Comparison of ENCODE assay signal across 11 mouse cellular contexts in the genomic region with DNA sequence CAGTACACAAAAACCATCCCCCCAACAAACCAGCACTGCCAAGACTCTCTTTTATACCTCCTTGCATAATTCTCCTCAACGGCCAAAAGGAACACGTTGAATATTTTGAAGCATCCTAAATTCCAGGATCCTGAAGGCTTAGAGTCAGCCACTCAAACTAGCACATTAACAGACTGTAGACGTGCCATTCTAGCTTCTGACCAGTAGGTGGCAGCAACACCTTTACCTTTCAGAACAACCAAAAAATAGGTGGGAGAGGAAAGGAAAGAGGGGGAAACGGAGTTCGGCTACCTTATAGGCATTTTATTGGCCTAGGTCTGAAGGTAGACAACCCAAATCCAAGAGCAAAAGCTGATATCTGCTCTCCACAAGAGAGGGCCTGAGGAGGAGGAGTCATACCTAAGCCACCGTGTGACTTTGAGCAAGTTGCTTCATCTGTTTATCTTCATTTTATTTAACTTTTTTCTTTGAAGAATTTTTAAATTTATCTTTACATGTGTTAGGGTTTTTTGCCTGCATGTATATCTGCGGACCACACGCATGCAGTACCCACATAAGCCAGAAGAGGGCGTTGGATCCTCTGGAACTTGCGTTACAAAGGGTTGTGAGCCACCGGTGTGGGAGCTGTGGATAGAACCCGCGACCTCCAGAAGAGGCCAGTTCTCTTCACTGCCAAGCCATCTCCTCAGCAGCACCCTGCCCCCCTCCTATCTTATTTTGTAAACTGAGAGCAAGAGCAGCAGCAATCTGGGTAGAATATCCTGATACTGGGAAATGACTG. TPM values are rescaled to one million over a fixed set of nuclear protein-coding genes. Genes with fewer than 3 reads are reported as not detected.
DNase-seq lines count a peak whose midpoint lies in the region; ATAC-seq and TF ChIP-seq lines count a peak whose summit lies in the region.
"Had no signal": no experiment of that assay in that cellular context is flagged by ENCODE, and none has a peak within 500 bp of the region (broad histone marks: within the 10 kb centered on the region; RNA-seq: fewer than 3 reads in every experiment).

No protein-coding gene starts in this region.

- no peak overlapping the region for H3K4me3 ChIP-seq in intestine, postnatal 0 days (ENCODE audit: low read depth, low read length)
- no peak overlapping the region for H3K4me3 ChIP-seq in intestine, embryonic 15.5 days (replicated peaks)
- no peak overlapping the region for H3K4me3 ChIP-seq in E14TG2a.4 (replicated peaks; ENCODE audit: low read length)
- no peak overlapping the region for H3K4me3 ChIP-seq in limb, embryonic 14.5 days (replicated peaks; ENCODE audit: low read length)
- H3K4me3 ChIP-seq: embryonic facial prominence, embryonic 13.5 days; limb, embryonic 13.5 days had no signal

- intact Hi-C loops in heart, postnatal 36 days (cut with DNase I) = loop anchor here (2.0 kb wide), 2 partner anchors 39 to 149 kb away; no protein-coding TSS in a partner anchor

- H3K9me3 ChIP-seq in intestine, postnatal 0 days (ENCODE audit: control insufficient read depth) = no peaks in the 10 kb centered on the region
- no peaks in the 10 kb centered on the region for H3K9me3 ChIP-seq in intestine, embryonic 15.5 days
- no peaks in the 10 kb centered on the region for H3K9me3 ChIP-seq in E14TG2a.4 (ENCODE audit: low read length)
- H3K9me3 ChIP-seq in limb, embryonic 14.5 days (ENCODE audit: control insufficient read depth, low read length) = no peaks in the 10 kb centered on the region
- H3K9me3 ChIP-seq: embryonic facial prominence, embryonic 13.5 days; limb, embryonic 13.5 days had no signal

- no peaks in the 10 kb centered on the region; the same call in 1 of the 2 replicates for H3K4me1 ChIP-seq in intestine, postnatal 0 days (replicated peaks; ENCODE audit: control insufficient read depth, insufficient read depth, low read length)
- H3K4me1 ChIP-seq in intestine, embryonic 15.5 days (replicated peaks) = peaks cover 14% of the 10 kb centered on the region; the same call in 1 of the 2 replicates
- peaks cover 40% of the 10 kb centered on the region for H3K4me1 ChIP-seq in E14TG2a.4 (replicated peaks; ENCODE audit: low read depth, low read length)
- peaks cover 11% of the 10 kb centered on the region for H3K4me1 ChIP-seq in limb, embryonic 14.5 days (ENCODE audit: control insufficient read depth, insufficient read depth, low read length)

- ATAC-seq in intestine, postnatal 0 days = no peak
- ATAC-seq in intestine, embryonic 15.5 days = no peak
- ATAC-seq in limb, embryonic 14.5 days (ENCODE audit: low FRiP score, low read depth) = no peak

- H3K27ac ChIP-seq in intestine, postnatal 0 days (ENCODE audit: low read depth, low read length) = no peak overlapping the region
- no peak overlapping the region for H3K27ac ChIP-seq in intestine, embryonic 15.5 days
- no peak overlapping the region for H3K27ac ChIP-seq in limb, embryonic 14.5 days (replicated peaks; ENCODE audit: low read depth, low read length)
- H3K27ac ChIP-seq: embryonic facial prominence, embryonic 13.5 days; limb, embryonic 13.5 days had no signal

- 32% methylated on average over 13 of the region's 13 CpGs for WGBS in intestine, postnatal 0 days
- 33% methylated on average over 13 of the region's 13 CpGs for WGBS in intestine, embryonic 15.5 days
- 30% methylated on average over 13 of the region's 13 CpGs for WGBS in limb, embryonic 14.5 days

- 0 out of 2 replicates have a peak overlapping the region, but pooled peaks have one; percentile 21 for H3K4me2 ChIP-seq in intestine, postnatal 0 days (replicated peaks; ENCODE audit: low read depth)
- no peak overlapping the region for H3K4me2 ChIP-seq in intestine, embryonic 15.5 days (replicated peaks)
- H3K4me2 ChIP-seq in limb, embryonic 14.5 days (replicated peaks; ENCODE audit: low read depth, low read length, severe bottlenecking) = no peak overlapping the region
- H3K4me2 ChIP-seq: embryonic facial prominence, embryonic 13.5 days; limb, embryonic 13.5 days had no signal

- TF ChIP-seq POLR2A in limb, embryonic 14.5 days (IDR thresholded peaks at IDR 0.05; ENCODE audit: borderline replicate concordance, extremely low read depth, insufficient read depth, insufficient read length) = no peak

- H3K27me3 ChIP-seq in intestine, postnatal 0 days (replicated peaks; ENCODE audit: control insufficient read depth, insufficient read depth, low read length) = peaks cover 12% of the 10 kb centered on the region
- peaks cover 21% of the 10 kb centered on the region for H3K27me3 ChIP-seq in intestine, embryonic 15.5 days (replicated peaks)
- peaks cover 42% of the 10 kb centered on the region for H3K27me3 ChIP-seq in E14TG2a.4 (ENCODE audit: insufficient read depth, low read length)
- H3K27me3 ChIP-seq in limb, embryonic 14.5 days (ENCODE audit: control insufficient read depth, insufficient read depth, low read length) = peaks cover 23% of the 10 kb centered on the region

- DNase-seq in cerebellum, adult 18-20 months = peak; percentile 61 to 69
- DNase-seq in heart, postnatal 36 days = peak; percentile 46 to 56
- peak; percentile 78 for DNase-seq in limb, embryonic 14.5 days (ENCODE audit: low spot score)
- DNase-seq in retina, postnatal 7 days (ENCODE audit: low read depth, low spot score) = peak; percentile 57
- no peak for DNase-seq in ovary, postnatal 10 days (ENCODE audit: low spot score)

- peak; percentile 90 for TF ChIP-seq CTCF in intestine, postnatal 0 days (IDR thresholded peaks at IDR 0.05; ENCODE audit: low read depth)
- peak; percentile 64 for TF ChIP-seq CTCF in E14TG2a.4 (conservative IDR thresholded peaks at IDR 0.05; ENCODE audit: low read length)

- H3K9ac ChIP-seq in intestine, postnatal 0 days (ENCODE audit: low read depth, low read length) = no peak overlapping the region
- no peak overlapping the region for H3K9ac ChIP-seq in intestine, embryonic 15.5 days
- H3K9ac ChIP-seq in limb, embryonic 14.5 days (ENCODE audit: low read depth, low read length, severe bottlenecking) = no peak overlapping the region
- H3K9ac ChIP-seq: embryonic facial prominence, embryonic 13.5 days; limb, embryonic 13.5 days had no signal

- no peaks in the 10 kb centered on the region for H3K36me3 ChIP-seq in intestine, postnatal 0 days (ENCODE audit: control insufficient read depth, insufficient read depth)
- H3K36me3 ChIP-seq in intestine, embryonic 15.5 days = no peaks in the 10 kb centered on the region
- H3K36me3 ChIP-seq in E14TG2a.4 (ENCODE audit: insufficient read depth, low read length) = no peaks in the 10 kb centered on the region
- no peaks in the 10 kb centered on the region for H3K36me3 ChIP-seq in limb, embryonic 14.5 days (ENCODE audit: control insufficient read depth, insufficient read depth, low read length)
- H3K36me3 ChIP-seq: embryonic facial prominence, embryonic 13.5 days; limb, embryonic 13.5 days had no signal

RNA-seq across cellular contexts. Expression of gene Prph, which starts 5.3 kb away (rescaled TPM):
- 29.8 and 32.7 TPM in 2 replicates for polyA plus RNA-seq in intestine, postnatal 0 days (2015; fragmentation: Nextera tagmentation; extraction: Ambion mirVana)
- polyA plus RNA-seq in intestine, embryonic 15.5 days (2015; fragmentation: Nextera tagmentation; extraction: Ambion mirVana) = 46.9 and 48.1 TPM in 2 replicates
- total RNA-seq in heart, postnatal 36 days (2021) = under 1 TPM; 0.14 to 0.94 TPM
- polyA plus RNA-seq in limb, embryonic 14.5 days (2012; rRNA removed) = 2.7 and 4.2 TPM in 2 replicates
- polyA plus RNA-seq in limb, embryonic 14.5 days (2014; fragmentation: Nextera tagmentation; extraction: Ambion mirVana) = 1.3 and 1.7 TPM in 2 replicates

RNA-seq across cellular contexts. Expression of gene Tuba1c, which starts 20.0 kb away (rescaled TPM):
- 271 and 315 TPM in 2 replicates for polyA plus RNA-seq in intestine, postnatal 0 days (2015; fragmentation: Nextera tagmentation; extraction: Ambion mirVana)
- 253 and 271 TPM in 2 replicates for polyA plus RNA-seq in intestine, embryonic 15.5 days (2015; fragmentation: Nextera tagmentation; extraction: Ambion mirVana)
- total RNA-seq in heart, postnatal 36 days (2021) = 10 to 100 TPM; 29.7 to 33.9 TPM
- polyA plus RNA-seq in limb, embryonic 14.5 days (2012; rRNA removed) = 192 and 293 TPM in 2 replicates
- 150 and 162 TPM in 2 replicates for polyA plus RNA-seq in limb, embryonic 14.5 days (2014; fragmentation: Nextera tagmentation; extraction: Ambion mirVana)

RNA-seq across cellular contexts. Expression of gene Troap, which starts 24.7 kb away (rescaled TPM):
- polyA plus RNA-seq in intestine, postnatal 0 days (2015; fragmentation: Nextera tagmentation; extraction: Ambion mirVana) = 4.8 TPM in 2 replicates
- polyA plus RNA-seq in intestine, embryonic 15.5 days (2015; fragmentation: Nextera tagmentation; extraction: Ambion mirVana) = 24.7 and 25.4 TPM in 2 replicates
- under 1 TPM; 0.33 to 0.49 TPM for total RNA-seq in heart, postnatal 36 days (2021)
- polyA plus RNA-seq in limb, embryonic 14.5 days (2012; rRNA removed) = 41.5 and 51.3 TPM in 2 replicates
- 20.3 and 22.1 TPM in 2 replicates for polyA plus RNA-seq in limb, embryonic 14.5 days (2014; fragmentation: Nextera tagmentation; extraction: Ambion mirVana)

RNA-seq across cellular contexts. Expression of gene C1ql4, which starts 38.0 kb away (rescaled TPM):
- 0.10 and 0.17 TPM in 2 replicates for polyA plus RNA-seq in intestine, postnatal 0 days (2015; fragmentation: Nextera tagmentation; extraction: Ambion mirVana)
- 0.09 TPM in 1 of 2 replicates, not detected in the other for polyA plus RNA-seq in intestine, embryonic 15.5 days (2015; fragmentation: Nextera tagmentation; extraction: Ambion mirVana)
- total RNA-seq in heart, postnatal 36 days (2021) = not detected
- polyA plus RNA-seq in limb, embryonic 14.5 days (2012; rRNA removed) = 0.13 TPM in 1 of 2 replicates, not detected in the other
- not detected in 2 replicates for polyA plus RNA-seq in limb, embryonic 14.5 days (2014; fragmentation: Nextera tagmentation; extraction: Ambion mirVana)
- polyA plus RNA-seq: limb, embryonic 13.5 days; stomach, embryonic 16.5 days had no signal

RNA-seq across cellular contexts. Expression of gene Dnajc22, which starts 43.3 kb away (rescaled TPM):
- 52.9 and 55.7 TPM in 2 replicates for polyA plus RNA-seq in intestine, postnatal 0 days (2015; fragmentation: Nextera tagmentation; extraction: Ambion mirVana)
- 37.4 and 39.0 TPM in 2 replicates for polyA plus RNA-seq in intestine, embryonic 15.5 days (2015; fragmentation: Nextera tagmentation; extraction: Ambion mirVana)
- under 1 TPM; 0.22 to 0.36 TPM for total RNA-seq in heart, postnatal 36 days (2021)
- polyA plus RNA-seq in limb, embryonic 14.5 days (2012; rRNA removed) = 0.87 and 1.7 TPM in 2 replicates
- polyA plus RNA-seq in limb, embryonic 14.5 days (2014; fragmentation: Nextera tagmentation; extraction: Ambion mirVana) = 0.11 and 0.37 TPM in 2 replicates
